Mouse (Mus musculus): ENCODE measurements around the gene Syngr1. TPM values are rescaled to one million over a fixed set of nuclear protein-coding genes. Genes with fewer than 3 reads are reported as not detected.
"Not testable (repeated sequence)": the region's sequence is repeated elsewhere in the genome, so short reads cannot be mapped to it uniquely, and the experiment has no call there.

The Syngr1 gene
- polyA plus RNA-seq, 1 experiment from 2014 or later, result 10.5 TPM

- Histone ChIP-seq H3K27ac (peak overlapping the region; percentile 56), H3K4me1 (peaks cover 18% of the 10 kb centered on the region), H3K9me3 (peaks cover 4% of the 10 kb centered on the region; the same call in 1 of the 2 replicates), H3K36me3 (replicated peaks) (peaks cover 5% of the 10 kb centered on the region; the same call in 1 of the 2 replicates), H3K4me3 (peak overlapping the region; percentile 23), H3K27me3 (ENCODE audit: poor library complexity, severe bottlenecking) (no peaks in the 10 kb centered on the region)
- 70% methylated on average over 5 of the region's 5 CpGs for WGBS
- DNase-seq (ENCODE audit: extremely low spot score, low spot score), result no peak
These were observed 24.1 kb downstream of the Syngr1 start for GRCm38 (mm10) chr15:80115256-80115655.

DNA sequence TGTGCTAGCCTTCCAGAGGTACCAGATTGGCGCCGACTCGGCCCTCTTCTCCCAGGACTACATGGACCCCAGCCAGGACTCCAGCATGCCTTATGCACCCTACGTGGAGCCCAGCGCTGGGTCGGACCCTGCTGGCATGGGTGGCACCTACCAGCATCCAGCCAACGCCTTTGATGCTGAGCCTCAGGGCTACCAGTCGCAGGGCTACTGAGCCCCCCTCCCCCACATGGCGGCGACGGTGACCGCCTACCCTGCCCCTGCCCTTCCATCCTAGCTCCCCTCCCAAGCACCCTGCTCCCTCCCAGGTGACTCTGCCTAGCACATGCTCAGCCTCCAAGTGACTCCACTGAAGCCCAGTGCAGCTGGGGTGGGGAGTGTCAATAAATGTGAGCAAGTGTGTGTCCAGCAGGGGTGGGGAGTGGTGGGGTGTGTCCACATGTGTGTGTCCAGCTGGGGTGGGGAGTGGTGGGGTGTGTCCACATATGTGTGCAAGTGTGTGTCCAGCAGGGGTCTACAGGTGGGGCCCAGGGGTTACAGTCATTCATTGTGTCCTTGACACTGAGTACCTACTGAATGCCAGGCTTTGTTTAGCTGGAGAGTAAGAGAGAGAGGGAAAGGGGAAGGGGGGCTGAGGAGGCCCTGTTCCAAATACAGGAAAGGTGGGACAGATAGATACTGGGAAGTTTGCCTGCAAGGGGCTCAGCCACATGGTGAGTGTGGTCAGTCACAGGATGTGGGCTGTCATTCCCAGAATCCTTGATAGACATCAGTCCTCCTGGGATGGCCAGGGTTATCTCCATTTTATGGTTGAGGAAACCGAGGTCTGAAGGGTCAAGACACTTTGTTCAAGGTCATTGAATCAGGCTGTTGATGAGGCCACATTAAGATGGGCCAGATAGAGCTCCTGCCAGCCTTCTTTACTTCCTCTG lies 25.0 kb downstream of the Syngr1 start:
- Histone ChIP-seq H3K4me1 (peaks cover 18% of the 10 kb centered on the region), H3K27ac (peak overlapping the region; percentile 56), H3K4me3 (peak overlapping the region; percentile 23), H3K9me3 (peaks cover 4% of the 10 kb centered on the region; the same call in 1 of the 2 replicates), H3K27me3 (ENCODE audit: poor library complexity, severe bottlenecking) (no peaks in the 10 kb centered on the region), H3K36me3 (replicated peaks) (peaks cover 5% of the 10 kb centered on the region; the same call in 1 of the 2 replicates)
- DNase-seq (ENCODE audit: extremely low spot score, low spot score), result no peak
- 70% methylated on average over 13 of the region's 13 CpGs for WGBS

DNA sequence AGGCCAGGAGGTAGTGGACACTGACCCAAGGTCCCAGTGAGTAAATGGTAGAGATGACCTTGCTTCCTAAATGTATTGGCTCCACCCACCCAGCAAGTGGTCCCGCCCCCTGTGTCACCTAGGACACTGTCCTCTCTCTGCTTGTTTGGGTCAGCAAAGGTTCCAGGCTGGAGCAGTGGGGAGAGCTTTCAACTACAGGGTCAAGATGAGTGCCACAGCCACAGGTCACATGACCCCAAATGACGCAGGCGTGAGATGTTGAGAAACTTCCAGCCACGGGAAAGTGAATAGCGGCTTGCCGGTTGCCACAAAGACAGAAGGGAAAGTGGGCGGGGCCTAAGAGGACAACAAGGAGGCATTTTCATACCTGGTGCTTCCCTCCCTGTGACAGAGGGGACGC lies 26.0 kb downstream of the Syngr1 start:
- H3K4me3 ChIP-seq, result no peak overlapping the region
- H3K36me3 ChIP-seq (replicated peaks), result peaks cover 5% of the 10 kb centered on the region; the same call in 1 of the 2 replicates
- H3K9me3 ChIP-seq, result peaks cover 4% of the 10 kb centered on the region; the same call in 1 of the 2 replicates
- H3K27me3 ChIP-seq (ENCODE audit: poor library complexity, severe bottlenecking), result no peaks in the 10 kb centered on the region
- 73% methylated on average over 8 of the region's 8 CpGs for WGBS
- no peak for DNase-seq (ENCODE audit: extremely low spot score, low spot score)
- H3K4me1 ChIP-seq, result peaks cover 18% of the 10 kb centered on the region
- no peak overlapping the region; the same call in 1 of the 2 replicates for H3K27ac ChIP-seq

DNA sequence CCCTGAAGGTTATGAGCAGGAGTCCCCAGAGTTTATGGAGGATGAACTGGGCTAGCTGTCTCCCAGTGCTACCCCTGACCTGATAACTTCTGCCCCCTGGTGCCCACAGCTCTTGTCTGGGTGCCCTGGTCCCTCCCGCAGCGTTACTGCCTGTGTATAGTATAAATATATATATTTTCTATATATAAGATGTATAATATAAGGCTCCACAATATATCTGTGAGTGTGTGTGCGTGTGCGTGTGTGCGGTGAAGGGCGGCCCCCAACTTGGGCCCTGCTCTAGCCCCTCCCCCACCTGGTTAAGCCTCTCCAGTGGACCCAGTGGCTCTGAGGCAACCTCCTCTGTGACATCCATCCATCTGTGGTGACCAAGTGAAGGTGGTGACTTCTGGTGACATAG lies 27.9 kb downstream of the Syngr1 start:
- H3K9me3 ChIP-seq, result no peaks in the 10 kb centered on the region
- no peaks in the 10 kb centered on the region for H3K27me3 ChIP-seq (ENCODE audit: poor library complexity, severe bottlenecking)
- no peak overlapping the region for H3K4me3 ChIP-seq
- 92% methylated on average over 6 of the region's 6 CpGs for WGBS
- H3K36me3 ChIP-seq (replicated peaks), result no peaks in the 10 kb centered on the region
- DNase-seq (ENCODE audit: extremely low spot score, low spot score), result no peak
- H3K27ac ChIP-seq, result no peak overlapping the region
- H3K4me1 ChIP-seq, result peaks cover 18% of the 10 kb centered on the region

DNA sequence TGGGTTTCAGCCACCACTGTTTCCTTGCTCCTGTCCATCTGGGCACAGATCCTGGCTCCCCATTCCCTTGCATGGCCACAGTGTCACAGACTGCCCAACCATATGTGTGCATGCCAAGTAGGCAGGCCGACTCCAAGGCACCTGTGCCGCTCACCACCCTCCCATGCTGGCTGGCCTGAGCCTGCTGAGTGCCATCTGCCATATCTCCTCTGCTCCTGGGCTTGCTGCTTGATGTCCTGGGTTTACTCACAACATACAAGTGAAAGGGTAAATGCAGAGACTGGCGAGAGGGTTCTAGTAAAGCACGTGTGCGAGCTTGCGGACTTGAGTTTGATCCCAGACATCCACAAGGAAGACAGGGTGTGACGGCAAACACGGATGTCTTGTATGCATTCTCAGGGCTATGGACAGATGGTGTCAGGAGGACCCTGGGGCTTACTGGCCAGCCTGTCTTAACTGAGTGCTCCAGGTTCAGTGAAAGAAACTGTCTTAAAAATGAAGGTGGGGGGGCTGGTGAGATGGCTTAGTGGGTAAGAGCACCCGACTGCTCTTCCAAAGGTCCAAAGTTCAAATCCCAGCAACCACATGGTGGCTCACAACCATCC lies 30.7 kb downstream of the Syngr1 start:
- H3K36me3 ChIP-seq (replicated peaks), result no peaks in the 10 kb centered on the region
- H3K27ac ChIP-seq, result no peak overlapping the region
- no peaks in the 10 kb centered on the region for H3K9me3 ChIP-seq
- 92% methylated on average over 9 of the region's 9 CpGs for WGBS
- H3K4me3 ChIP-seq, result no peak overlapping the region
- peaks cover 5% of the 10 kb centered on the region for H3K4me1 ChIP-seq
- no peaks in the 10 kb centered on the region for H3K27me3 ChIP-seq (ENCODE audit: poor library complexity, severe bottlenecking)
- no peak for DNase-seq (ENCODE audit: extremely low spot score, low spot score)

- H3K4me1 ChIP-seq; H3K27ac ChIP-seq; H3K9me3 ChIP-seq; H3K36me3 ChIP-seq (replicated peaks); H3K27me3 ChIP-seq (ENCODE audit: poor library complexity, severe bottlenecking); DNase-seq (ENCODE audit: extremely low spot score, low spot score); H3K4me3 ChIP-seq: not testable (repeated sequence)
- 90% methylated on average over 6 of the region's 6 CpGs for WGBS
These were observed 31.3 kb downstream of the Syngr1 start for GRCm38 (mm10) chr15:80122431-80122830.

GRCm38 (mm10) chr15:80124651-80125050 lies 33.5 kb downstream of the Syngr1 start:
- Histone ChIP-seq H3K9me3 (no peaks in the 10 kb centered on the region), H3K36me3 (replicated peaks) (no peaks in the 10 kb centered on the region), H3K4me3 (no peak overlapping the region), H3K27me3 (ENCODE audit: poor library complexity, severe bottlenecking) (no peaks in the 10 kb centered on the region), H3K27ac (no peak overlapping the region), H3K4me1 (no peaks in the 10 kb centered on the region)
- 82% methylated on average over 4 of the region's 4 CpGs for WGBS
- no peak for DNase-seq (ENCODE audit: extremely low spot score, low spot score)

DNA sequence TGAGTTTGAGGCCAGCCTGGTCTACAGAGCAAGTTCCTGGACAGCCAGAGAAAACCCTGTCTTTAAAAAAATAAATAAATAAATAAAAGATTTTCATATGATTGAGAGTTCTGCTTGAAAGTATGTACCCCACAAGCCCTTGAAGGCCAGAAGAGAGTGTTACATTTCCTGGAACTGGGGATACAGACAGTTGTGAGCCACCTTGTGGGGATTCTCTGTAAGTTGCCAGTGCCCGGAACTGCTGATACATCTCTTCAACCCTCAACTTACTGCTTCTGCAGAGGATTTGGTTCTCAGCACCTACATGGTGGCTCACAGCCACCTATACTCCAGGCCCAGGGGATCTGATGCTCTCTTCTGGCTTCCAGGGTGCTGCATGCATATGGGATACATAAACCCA lies 36.1 kb downstream of the Syngr1 start:
- WGBS, result 66% methylated on average over 1 of the region's 1 CpGs
- Histone ChIP-seq H3K9me3 (no peaks in the 10 kb centered on the region), H3K36me3 (replicated peaks) (no peaks in the 10 kb centered on the region), H3K4me1 (no peaks in the 10 kb centered on the region), H3K27ac (no peak overlapping the region), H3K4me3 (no peak overlapping the region), H3K27me3 (ENCODE audit: poor library complexity, severe bottlenecking) (no peaks in the 10 kb centered on the region; the same call in 1 of the 2 replicates)
- no peak for DNase-seq (ENCODE audit: extremely low spot score, low spot score)

- Histone ChIP-seq H3K4me1 (peaks cover 20% of the 10 kb centered on the region), H3K36me3 (replicated peaks) (0 out of 2 replicates have a peak, but pooled peaks cover 2% of the 10 kb centered on the region), H3K27ac (no peak overlapping the region), H3K4me3 (no peak overlapping the region), H3K27me3 (ENCODE audit: poor library complexity, severe bottlenecking) (no peaks in the 10 kb centered on the region; the same call in 1 of the 2 replicates), H3K9me3 (no peaks in the 10 kb centered on the region)
- 91% methylated on average over 6 of the region's 6 CpGs for WGBS
- no peak for DNase-seq (ENCODE audit: extremely low spot score, low spot score)
These were observed 38.8 kb downstream of the Syngr1 start for GRCm38 (mm10) chr15:80129982-80130381.

GRCm38 (mm10) chr15:80130689-80131088 lies 39.6 kb downstream of the Syngr1 start:
- WGBS, result 89% methylated on average over 5 of the region's 5 CpGs
- Histone ChIP-seq H3K4me1 (peaks cover 21% of the 10 kb centered on the region), H3K27me3 (ENCODE audit: poor library complexity, severe bottlenecking) (no peaks in the 10 kb centered on the region; the same call in 1 of the 2 replicates), H3K27ac (no peak overlapping the region), H3K36me3 (replicated peaks) (0 out of 2 replicates have a peak, but pooled peaks cover 2% of the 10 kb centered on the region), H3K9me3 (no peaks in the 10 kb centered on the region), H3K4me3 (no peak overlapping the region)
- DNase-seq (ENCODE audit: extremely low spot score, low spot score), result no peak

DNA sequence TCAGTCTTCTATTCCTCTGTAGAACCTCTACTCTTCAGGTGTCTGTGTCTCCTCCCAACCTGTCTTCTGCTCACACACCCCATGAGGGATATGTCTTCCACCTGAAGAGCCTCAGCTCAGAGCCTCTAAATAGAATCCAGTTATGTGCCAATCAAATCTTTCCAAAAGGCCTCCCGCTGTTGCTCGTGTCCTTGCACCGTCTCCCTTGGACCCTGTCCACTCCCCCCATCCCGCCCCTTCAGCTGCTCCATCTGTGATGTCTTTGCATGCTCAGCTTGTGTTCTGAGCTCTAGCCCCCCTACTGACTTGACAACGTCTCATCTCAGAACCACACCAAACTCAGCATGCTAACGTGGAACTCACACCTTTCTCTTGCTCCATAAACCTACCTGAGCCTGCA lies 40.3 kb downstream of the Syngr1 start:
- DNase-seq (ENCODE audit: extremely low spot score, low spot score), result no peak
- WGBS, result 86% methylated on average over 6 of the region's 6 CpGs
- Histone ChIP-seq H3K4me3 (no peak overlapping the region), H3K4me1 (peaks cover 21% of the 10 kb centered on the region), H3K27ac (no peak overlapping the region), H3K27me3 (ENCODE audit: poor library complexity, severe bottlenecking) (no peaks in the 10 kb centered on the region; the same call in 1 of the 2 replicates), H3K36me3 (replicated peaks) (peaks cover 8% of the 10 kb centered on the region), H3K9me3 (no peaks in the 10 kb centered on the region)

- Histone ChIP-seq H3K27ac (peak overlapping the region; percentile 100), H3K9me3 (no peaks in the 10 kb centered on the region), H3K4me3 (peak overlapping the region; percentile 84), H3K27me3 (ENCODE audit: poor library complexity, severe bottlenecking) (no peaks in the 10 kb centered on the region; the same call in 1 of the 2 replicates), H3K4me1 (peaks cover 23% of the 10 kb centered on the region), H3K36me3 (replicated peaks) (peaks cover 18% of the 10 kb centered on the region)
- 86% methylated on average over 9 of the region's 9 CpGs for WGBS
- no peak for DNase-seq (ENCODE audit: extremely low spot score, low spot score)
These were observed 41.3 kb downstream of the Syngr1 start for GRCm38 (mm10) chr15:80132452-80132851.

Measured in forebrain, embryonic 10.5 days (tissue).